8 mouse cellular contexts compared by ENCODE assay signal in the genomic region with DNA sequence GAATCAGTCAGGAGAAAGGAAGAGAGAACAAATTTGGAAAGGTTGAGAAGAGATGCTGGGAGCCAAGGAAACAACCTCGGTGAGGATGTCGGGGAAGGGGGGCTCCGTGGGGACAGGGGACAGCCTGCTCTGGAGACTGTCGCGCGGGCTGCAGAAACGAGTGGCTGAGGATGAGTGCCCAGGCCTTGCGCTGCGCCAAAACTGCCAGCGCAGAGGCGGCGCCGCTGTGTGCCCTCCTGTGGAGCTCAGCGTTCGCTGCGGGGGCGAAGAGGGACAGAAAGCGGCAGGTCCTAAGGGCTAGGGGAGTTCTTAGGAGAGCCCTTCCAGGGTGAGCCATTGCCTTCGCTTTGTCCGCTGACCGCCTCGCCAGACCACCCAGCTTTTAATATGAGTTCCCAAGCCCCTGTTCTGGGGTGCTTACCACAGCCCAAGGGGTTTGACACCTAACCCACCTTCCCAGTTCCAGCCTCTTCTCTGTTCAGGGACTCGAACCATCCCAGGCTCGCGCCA. TPM values are rescaled to one million over a fixed set of nuclear protein-coding genes. Genes with fewer than 3 reads are reported as not detected.
DNase-seq lines count a peak whose midpoint lies in the region; ATAC-seq lines count a peak whose summit lies in the region.

No protein-coding gene starts in this region.

- H3K9ac ChIP-seq in neural tube, embryonic 11.5 days (ENCODE audit: low read length) = no peak overlapping the region
- no peak overlapping the region for H3K9ac ChIP-seq in heart, embryonic 15.5 days
- H3K9ac ChIP-seq in liver, embryonic 12.5 days = no peak overlapping the region

- H3K4me2 ChIP-seq in neural tube, embryonic 11.5 days (ENCODE audit: low read depth) = peak overlapping the region; percentile 85
- H3K4me2 ChIP-seq in heart, embryonic 15.5 days = peak overlapping the region; percentile 98
- peak overlapping the region; percentile 74 for H3K4me2 ChIP-seq in liver, embryonic 12.5 days

- under 1% methylated on average over 23 of the region's 25 CpGs for WGBS in neural tube, embryonic 11.5 days
- WGBS in heart, embryonic 15.5 days = 2% methylated on average over 25 of the region's 25 CpGs
- WGBS in liver, embryonic 12.5 days (ENCODE audit: insufficient replicate concordance) = 2% methylated on average over 25 of the region's 25 CpGs

- ATAC-seq in neural tube, embryonic 11.5 days (ENCODE audit: insufficient read depth, low FRiP score, low TSS enrichment) = peak; percentile 24; the same call in 1 of the 2 replicates
- ATAC-seq in heart, embryonic 15.5 days (replicated peaks; ENCODE audit: insufficient number of reproducible peaks, insufficient read depth, low FRiP score, low read depth) = no peak
- no peak for ATAC-seq in liver, embryonic 12.5 days

- peaks cover 53% of the 10 kb centered on the region for H3K27me3 ChIP-seq in neural tube, embryonic 11.5 days (ENCODE audit: control insufficient read depth, insufficient read depth, low read length)
- peaks cover 87% of the 10 kb centered on the region for H3K27me3 ChIP-seq in heart, embryonic 15.5 days
- peaks cover 83% of the 10 kb centered on the region for H3K27me3 ChIP-seq in liver, embryonic 12.5 days (replicated peaks)

- peaks cover 5% of the 10 kb centered on the region; the same call in 1 of the 2 replicates for H3K4me1 ChIP-seq in neural tube, embryonic 11.5 days (ENCODE audit: control insufficient read depth, insufficient read depth, low read length)
- H3K4me1 ChIP-seq in heart, embryonic 15.5 days (replicated peaks) = peaks cover 18% of the 10 kb centered on the region
- H3K4me1 ChIP-seq in liver, embryonic 12.5 days = peaks cover 11% of the 10 kb centered on the region

- H3K36me3 ChIP-seq in neural tube, embryonic 11.5 days (ENCODE audit: control insufficient read depth, insufficient read depth, low read length) = no peaks in the 10 kb centered on the region
- H3K36me3 ChIP-seq in heart, embryonic 15.5 days = no peaks in the 10 kb centered on the region
- no peaks in the 10 kb centered on the region for H3K36me3 ChIP-seq in liver, embryonic 12.5 days

- peak overlapping the region; percentile 52 for H3K4me3 ChIP-seq in neural tube, embryonic 11.5 days (ENCODE audit: low read depth, low read length)
- peak overlapping the region; percentile 56 for H3K4me3 ChIP-seq in heart, embryonic 15.5 days
- peak overlapping the region; percentile 51 for H3K4me3 ChIP-seq in liver, embryonic 12.5 days

- H3K9me3 ChIP-seq in neural tube, embryonic 11.5 days (ENCODE audit: control insufficient read depth, low read length) = no peaks in the 10 kb centered on the region
- H3K9me3 ChIP-seq in heart, embryonic 15.5 days (replicated peaks) = no peaks in the 10 kb centered on the region
- no peaks in the 10 kb centered on the region for H3K9me3 ChIP-seq in liver, embryonic 12.5 days (replicated peaks)

- peak; percentile 39 to 58 for DNase-seq in cerebellum, postnatal 10 days
- DNase-seq in cerebellum, adult 11-12 months = no peak
- peak; percentile 32 for DNase-seq in neural tube, embryonic 11.5 days (ENCODE audit: low spot score)
- no peak for DNase-seq in neural tube, embryonic 10.5 days (ENCODE audit: extremely low spot score, low spot score)
- DNase-seq in right cerebral cortex, postnatal 25 days = peak; percentile 62
- no peak for DNase-seq in c-Kit-positive CD71-positive TER-119-positive erythroid progenitor cells, embryonic 14.5 days (ENCODE audit: low spot score)

- H3K27ac ChIP-seq in neural tube, embryonic 11.5 days (ENCODE audit: low read depth, low read length) = no peak overlapping the region
- H3K27ac ChIP-seq in heart, embryonic 15.5 days = no peak overlapping the region
- H3K27ac ChIP-seq in liver, embryonic 12.5 days = no peak overlapping the region

RNA-seq across cellular contexts. Expression of a gene that starts 0.8 kb away (rescaled TPM):
- 0.81 and 1.0 TPM in 2 replicates for polyA plus RNA-seq in neural tube, embryonic 11.5 days (2014; fragmentation: Nextera tagmentation; extraction: Ambion mirVana)
- 0.92 and 1.7 TPM in 2 replicates for polyA plus RNA-seq in heart, embryonic 15.5 days (2015; fragmentation: Nextera tagmentation; extraction: Ambion mirVana)
- 0.60 and 0.86 TPM in 2 replicates for polyA plus RNA-seq in liver, embryonic 12.5 days (2016; fragmentation: Nextera tagmentation; extraction: Ambion mirVana)

Comparison
In these comparisons a context has a peak if more than half of its experiments do, and no peak if none do; other contexts are left out.
1. DNase-seq: peak in cerebellum, postnatal 10 days (2 of 2), neural tube, embryonic 11.5 days (single experiment) and right cerebral cortex, postnatal 25 days (single experiment); none in cerebellum, adult 11-12 months (single experiment), neural tube, embryonic 10.5 days (single experiment) and c-Kit-positive CD71-positive TER-119-positive erythroid progenitor cells, embryonic 14.5 days (single experiment).
2. Peak in every context shown above with its lines, with median percentiles within 50 percentile points of each other: H3K4me2 ChIP-seq and H3K4me3 ChIP-seq.